Mouse (Mus musculus): ENCODE measurements around the gene Abcb10. TPM values are rescaled to one million over a fixed set of nuclear protein-coding genes. Genes with fewer than 3 reads are reported as not detected.
"Not testable (repeated sequence)": the region's sequence is repeated elsewhere in the genome, so short reads cannot be mapped to it uniquely, and the experiment has no call there.

Abcb10 gene
- 10 to 100 TPM; 19.2 to 20.0 TPM for total RNA-seq (2021)

DNA sequence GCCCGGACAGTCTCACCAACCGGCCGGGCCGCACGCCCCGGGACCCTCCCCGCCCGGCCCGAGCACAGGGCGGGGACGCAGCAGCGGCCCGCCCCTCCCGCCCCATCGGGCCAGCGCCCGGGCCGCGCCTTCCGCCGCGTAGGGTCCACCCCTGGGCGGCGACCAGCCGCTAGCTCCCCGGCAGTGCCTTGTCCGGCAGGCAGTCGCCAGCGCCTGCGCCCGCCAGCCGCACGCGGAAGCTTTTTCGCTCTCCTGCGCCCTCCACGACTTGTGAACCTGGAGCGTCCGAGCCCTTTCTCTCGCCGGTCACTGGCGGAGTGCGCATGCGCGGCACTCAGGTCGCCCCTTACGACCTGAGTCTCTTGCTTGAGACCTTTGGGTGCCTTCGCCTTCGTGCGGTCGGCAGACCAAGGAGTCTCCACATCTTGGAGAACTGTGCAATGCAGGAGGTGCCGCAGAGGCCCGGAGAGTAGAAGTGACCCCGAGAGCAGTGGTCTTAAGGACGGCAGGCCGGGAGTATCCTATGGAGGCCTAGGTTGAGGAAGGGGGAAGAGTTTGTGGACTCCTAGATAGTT lies at the start of gene Abcb10:
TSS of gene Abcb10 (minus strand) at position 297 of the 575 bp plus-strand sequence.
- DNase-seq (ENCODE audit: extremely low spot score in 1 of 2, low spot score in 1 of 2), result peak; percentile 65

DNA sequence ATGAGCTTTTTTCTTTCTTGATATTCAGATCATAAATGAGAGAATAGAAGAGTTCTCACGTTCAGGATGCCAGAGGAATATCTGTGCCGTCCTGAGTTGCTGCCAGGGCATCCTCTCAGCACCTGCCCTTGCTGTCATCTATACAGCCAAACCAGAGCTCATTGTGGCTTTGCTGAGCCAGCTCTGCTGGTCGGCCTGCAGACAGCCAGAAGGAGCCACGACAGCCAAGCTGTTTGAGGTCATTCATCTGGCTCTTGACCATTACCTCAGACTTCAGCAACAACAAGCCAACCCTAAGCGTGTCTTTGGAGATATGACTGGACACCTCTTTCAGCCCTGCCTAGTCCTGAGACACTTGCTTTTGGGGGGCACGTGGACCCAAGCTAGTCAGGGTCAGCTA lies 44.9 kb upstream of the Abcb10 start:
- no peak for DNase-seq (ENCODE audit: extremely low spot score in 1 of 2, low spot score in 1 of 2)

DNA sequence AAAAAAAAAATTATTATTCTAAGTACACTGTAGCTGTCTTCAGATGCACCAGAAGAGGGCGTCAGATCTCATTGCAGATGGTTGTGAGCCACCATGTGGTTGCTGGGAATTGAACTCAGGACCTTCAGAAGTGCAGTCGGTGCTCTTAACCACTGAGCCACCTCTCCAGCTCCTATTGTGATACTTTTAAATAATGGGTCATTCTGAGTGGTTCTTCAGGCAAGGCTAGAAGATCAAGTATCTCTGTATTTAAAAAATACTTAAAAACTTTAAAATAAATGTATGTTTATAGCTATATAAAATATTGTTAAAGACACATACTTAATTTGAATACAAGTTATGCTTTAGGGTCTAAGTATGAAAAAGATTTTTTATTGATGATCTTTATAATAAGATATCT lies 43.3 kb upstream of the Abcb10 start:
- not testable (repeated sequence) for DNase-seq (ENCODE audit: extremely low spot score in 1 of 2, low spot score in 1 of 2)

DNA sequence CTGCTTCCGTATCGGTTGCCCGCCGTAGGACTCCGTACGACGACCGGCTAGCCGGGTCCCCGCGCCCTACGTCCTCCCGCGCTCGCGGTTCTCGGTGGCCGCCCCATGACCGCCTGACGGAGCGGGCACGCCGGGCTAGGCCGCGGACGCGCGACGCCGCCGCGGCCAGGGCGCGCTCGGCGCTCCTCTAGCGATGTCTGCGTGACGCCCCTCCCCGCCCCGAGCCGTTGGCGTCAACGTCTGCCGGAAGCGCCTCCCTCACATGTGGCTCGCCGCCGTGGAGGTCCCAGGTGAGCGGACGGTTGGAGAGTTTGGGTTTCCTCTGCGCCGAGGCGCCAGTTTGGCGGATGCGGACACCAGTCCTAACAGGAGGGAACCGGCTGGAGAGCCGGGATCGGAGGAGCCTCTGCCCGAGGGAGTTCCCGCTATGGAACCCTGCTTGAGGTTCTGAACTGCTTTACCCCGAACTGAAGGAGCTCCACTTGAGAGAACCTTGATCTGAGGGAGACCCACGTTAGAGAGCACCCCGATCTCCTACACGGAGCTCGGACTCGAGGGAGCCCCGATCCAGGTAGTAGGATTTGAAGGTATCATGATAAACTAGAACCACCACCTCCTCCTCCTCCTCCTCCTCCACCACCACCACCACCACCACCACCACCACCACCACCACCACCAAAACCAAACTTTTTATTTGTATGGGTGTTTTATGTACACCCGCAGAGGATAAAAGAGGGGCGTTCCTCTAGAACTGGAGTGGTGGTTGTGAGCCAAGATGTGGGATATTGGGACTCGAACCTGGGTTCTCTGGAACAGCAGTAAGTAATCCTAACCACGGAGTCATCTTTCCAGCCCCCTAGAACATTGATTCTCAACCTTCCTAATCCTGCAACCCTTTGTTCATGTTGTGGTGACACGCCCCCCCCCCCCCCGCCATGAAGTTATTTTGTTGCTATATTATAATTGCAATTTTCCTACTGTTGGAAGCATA lies 38.6 kb upstream of the Abcb10 start, which contains the start of the genes Taf5l and Urb2:
TSS of gene Taf5l (minus strand) at position 161 of the 991 bp plus-strand sequence.
TSS of gene Urb2 (plus strand) at position 272 of the 991 bp plus-strand sequence.
- DNase-seq (ENCODE audit: extremely low spot score in 1 of 2, low spot score in 1 of 2), result peak; percentile 85 to 93

DNA sequence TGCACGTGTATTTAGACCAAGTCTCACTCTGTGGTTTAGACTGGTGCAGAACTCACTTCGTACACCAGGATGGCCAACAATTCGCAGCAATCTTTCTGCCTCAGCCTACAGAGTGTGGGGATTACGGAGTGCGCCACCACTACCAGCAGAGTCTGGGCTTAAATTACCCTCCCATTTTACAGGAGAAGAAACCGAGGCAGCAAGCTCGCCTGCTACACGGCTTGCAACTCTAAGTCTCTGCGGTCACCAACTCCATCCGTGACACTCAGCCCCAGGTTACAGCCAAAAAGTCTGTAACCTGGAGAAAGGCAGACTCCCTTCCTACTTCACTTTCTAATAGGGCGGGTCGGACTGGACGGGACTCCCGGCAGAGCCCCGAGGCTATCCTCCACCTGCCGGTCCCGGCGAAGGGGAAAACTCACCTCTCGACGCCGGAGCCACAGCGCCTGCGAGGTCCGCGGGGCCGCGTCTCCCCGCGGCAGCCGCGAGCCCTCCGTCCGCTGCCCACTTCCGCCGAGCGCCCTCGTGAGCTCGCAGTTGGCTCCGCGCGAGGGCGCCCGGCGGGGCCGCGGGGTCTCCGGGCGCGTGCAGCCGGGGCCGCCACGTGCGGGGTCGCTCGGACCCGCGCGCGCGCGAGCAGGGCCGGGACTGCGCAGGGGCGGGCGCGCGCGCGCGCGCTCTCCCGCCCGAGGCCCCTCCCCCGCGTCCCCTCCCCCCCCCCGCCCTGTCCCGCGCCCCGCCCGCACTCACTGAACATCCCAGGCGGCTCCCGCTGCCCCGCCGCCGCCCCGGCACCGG lies 37.7 kb upstream of the Abcb10 start:
- DNase-seq (ENCODE audit: extremely low spot score in 1 of 2, low spot score in 1 of 2), result peak in 1 of 2 experiments; percentile 21

DNA sequence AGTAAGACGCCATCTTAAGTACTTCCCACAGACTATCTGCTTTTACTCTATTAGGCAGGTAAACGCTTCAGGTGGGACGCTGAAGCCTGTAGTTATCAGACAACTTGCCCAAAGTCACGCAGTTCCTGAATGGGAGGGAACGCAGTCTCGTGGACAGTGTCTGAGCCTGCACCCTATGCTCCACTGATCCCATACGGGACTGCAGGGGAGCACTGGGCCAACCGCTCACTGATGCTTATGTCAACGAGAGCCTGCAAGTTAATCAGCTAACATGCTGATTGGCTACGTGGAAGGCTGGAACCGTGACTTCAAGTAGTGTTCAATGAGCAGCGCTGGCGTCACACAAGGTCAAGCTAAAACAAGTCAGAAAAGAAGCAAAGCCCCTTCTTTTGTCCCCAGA lies 36.9 kb upstream of the Abcb10 start:
- no peak for DNase-seq (ENCODE audit: extremely low spot score in 1 of 2, low spot score in 1 of 2)

DNA sequence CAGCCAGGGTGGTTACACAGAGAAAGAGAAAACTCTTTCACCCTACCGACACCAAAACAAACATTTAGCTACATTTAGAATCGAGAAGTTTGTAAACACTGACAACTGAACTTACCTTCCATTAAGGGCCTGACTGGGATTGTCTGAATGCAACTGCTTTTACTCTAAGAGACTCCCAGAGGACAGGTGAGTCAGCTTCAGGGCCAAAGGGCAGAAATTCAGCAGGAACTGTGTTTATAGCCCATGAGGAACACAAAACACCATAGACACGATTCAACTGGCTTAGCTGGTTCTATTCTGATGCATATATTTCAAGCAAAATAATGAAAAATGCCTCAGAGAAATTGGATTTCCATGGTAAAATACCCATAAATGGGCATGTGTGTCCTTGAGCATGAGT lies 31.8 kb upstream of the Abcb10 start:
- DNase-seq (ENCODE audit: extremely low spot score in 1 of 2, low spot score in 1 of 2), result no peak

DNA sequence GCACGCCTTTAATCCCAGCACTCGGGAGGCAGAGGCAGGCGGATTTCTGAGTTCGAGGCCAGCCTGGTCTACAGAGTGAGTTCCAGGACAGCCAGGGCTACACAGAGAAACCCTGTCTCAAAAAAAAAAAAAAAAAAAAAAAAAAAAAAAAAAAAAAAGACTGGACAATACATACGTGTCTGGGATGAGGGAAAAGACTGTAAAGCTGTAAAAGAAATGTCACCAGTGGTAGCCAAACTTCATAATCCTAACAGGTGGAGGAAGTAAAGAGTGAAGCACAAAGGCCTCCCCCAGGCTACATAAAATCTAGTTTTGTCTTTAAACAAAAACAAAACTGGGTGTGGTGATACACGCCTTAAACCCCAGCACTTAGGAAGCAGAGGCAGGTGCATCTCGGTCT lies 31.4 kb upstream of the Abcb10 start:
- not testable (repeated sequence) for DNase-seq (ENCODE audit: extremely low spot score in 1 of 2, low spot score in 1 of 2)

DNA sequence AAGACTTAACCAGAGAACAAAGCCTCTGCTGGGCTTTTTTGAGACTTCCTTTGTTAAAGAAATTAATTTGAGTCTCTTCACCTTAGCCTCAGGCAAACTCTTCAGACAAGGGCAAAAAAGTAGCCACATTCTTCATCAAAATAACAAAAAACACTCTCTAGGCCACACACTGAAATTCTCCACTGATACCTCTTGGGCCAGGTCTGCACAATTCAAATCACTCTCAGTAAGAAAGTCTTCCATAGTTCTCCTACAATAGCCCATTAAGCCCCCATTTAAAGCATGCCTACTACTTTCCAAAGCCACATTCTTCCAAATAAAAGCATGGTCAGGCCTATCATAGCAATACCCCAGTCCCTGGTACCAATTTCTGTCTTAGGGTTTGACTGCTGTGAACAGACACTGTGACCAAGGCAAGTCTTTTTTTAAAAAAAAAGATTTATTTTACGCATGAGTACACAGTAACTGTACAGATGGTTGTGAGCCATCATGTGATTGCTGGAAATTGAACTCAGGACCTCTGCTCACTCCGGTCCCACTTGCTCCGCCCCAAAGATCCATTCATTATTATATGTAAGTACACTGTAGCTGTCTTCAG lies 29.2 kb upstream of the Abcb10 start:
- no peak for DNase-seq (ENCODE audit: extremely low spot score in 1 of 2, low spot score in 1 of 2)

DNA sequence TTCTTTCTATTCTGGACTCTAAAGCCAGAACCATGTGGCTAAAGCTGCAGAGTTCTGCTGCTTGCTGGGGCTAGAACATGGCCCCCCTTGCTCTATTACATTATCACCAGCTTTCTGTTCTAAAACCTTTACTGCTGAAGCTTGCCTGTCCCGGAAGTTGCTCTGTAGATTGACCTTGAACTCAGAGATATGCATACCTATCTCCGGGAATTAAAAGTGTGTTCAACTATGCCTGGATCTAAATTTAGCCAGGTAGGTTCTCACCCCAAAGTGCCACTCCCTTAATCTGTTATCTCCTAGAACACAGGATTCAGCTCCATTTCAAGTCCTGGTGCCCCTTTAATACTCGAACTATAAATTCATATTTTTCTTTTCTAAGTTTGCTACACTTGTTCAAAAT lies 28.7 kb upstream of the Abcb10 start:
- DNase-seq (ENCODE audit: extremely low spot score in 1 of 2, low spot score in 1 of 2), result no peak

DNA sequence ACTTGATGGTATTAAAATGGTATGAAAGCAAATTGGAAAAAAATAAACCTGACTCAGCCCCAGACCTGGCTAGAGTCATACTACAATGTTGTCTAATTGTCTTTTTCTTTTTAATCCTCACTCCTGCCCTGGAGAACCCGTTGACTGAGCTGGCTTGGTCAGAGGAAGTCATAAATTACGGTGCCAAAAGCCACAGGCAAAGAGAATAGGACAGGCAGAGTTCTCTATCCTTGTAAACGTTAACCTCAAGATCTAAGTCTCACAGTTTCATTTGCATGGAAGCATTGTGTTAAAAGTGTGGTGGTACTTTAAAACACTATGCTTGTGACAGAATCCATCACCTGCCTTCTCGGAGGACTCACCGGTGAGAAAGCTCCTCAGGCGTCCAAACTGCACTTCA lies 24.9 kb upstream of the Abcb10 start:
- DNase-seq (ENCODE audit: extremely low spot score in 1 of 2, low spot score in 1 of 2), result no peak

DNA sequence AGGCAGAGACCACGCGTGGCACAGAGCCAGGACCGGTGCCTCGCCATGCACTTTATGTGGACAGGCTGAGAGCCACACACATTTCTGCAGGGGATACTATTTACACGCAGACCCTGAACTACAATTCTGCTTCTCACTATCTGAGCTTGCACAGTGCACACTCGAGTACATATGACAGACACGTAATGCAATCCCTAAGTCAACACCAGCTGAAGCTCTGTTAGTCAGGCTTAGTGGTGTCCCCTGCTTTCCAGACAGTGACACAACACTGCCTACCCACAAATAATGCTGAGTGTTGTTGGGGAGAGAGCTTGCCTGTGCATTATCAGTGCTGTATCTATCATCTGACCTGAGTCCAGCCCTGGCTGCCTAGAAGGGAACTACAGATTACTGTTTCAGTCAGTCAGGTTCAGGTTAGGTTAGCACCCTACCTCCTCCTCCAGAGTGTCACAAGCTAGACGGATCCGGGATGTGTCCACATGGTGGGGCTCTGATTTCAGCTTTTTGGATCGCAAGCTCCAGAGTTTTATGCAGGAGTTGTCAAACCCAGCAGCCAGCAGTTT lies 19.7 kb upstream of the Abcb10 start:
- no peak for DNase-seq (ENCODE audit: extremely low spot score in 1 of 2, low spot score in 1 of 2)

DNA sequence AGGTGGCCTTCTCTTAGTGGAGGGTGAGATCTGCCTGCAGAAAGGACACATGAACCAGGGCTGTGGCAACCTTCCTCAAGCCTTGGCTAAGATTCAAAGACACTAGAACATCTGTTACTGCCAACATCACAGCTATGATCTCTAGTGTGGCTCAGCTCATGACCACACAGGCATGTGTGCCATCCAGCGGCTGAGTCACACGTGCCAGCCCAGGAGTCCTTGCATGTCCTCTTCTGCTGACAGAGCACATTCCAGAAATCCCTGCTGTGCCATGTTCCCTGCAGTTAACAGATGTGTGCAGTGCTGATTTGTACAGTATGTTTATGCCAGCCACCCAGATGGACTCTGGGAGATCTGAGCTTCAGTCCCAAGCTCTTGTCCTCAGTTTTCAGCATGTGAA lies 16.6 kb upstream of the Abcb10 start:
- no peak for DNase-seq (ENCODE audit: extremely low spot score in 1 of 2, low spot score in 1 of 2)

DNA sequence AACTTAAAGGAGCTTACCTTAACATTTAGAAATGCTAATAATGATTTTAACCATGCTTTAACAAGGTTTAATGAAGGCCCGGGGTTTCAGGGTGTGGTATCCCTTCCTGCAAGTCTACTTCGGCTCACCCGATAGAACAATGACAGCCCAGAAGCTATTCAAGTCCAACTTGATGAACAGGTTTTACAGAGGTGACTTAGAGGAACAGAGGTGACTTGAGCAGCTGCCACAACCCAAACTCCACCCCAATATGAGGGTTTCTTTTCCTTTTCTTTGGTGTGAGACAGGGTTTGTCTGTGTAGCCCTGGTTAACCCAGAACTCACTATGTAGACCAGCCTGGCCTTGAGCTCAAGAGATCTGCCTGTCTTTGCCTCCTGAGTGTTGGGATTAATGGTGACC lies 11.1 kb upstream of the Abcb10 start:
- DNase-seq (ENCODE audit: extremely low spot score in 1 of 2, low spot score in 1 of 2), result no peak

DNA sequence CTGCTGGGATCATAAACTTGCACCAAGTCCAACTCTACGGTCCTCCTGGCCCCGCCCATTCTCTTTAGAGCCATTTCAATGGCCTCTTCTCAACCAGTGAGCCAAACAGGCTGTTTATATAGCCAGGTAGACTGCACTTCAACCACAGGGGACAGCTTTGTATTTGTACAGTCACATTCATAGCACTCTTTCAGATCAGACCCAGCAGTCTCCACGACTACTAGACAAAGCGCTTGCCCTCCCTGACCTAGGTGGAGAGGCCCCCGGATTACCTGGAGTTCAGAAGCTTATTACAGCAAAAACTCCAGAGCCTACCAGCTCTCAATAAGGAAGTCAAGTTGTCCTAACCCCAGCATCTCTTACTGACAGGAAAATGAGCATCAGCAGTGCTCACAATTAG lies 10.7 kb upstream of the Abcb10 start:
- DNase-seq (ENCODE audit: extremely low spot score in 1 of 2, low spot score in 1 of 2), result no peak

DNA sequence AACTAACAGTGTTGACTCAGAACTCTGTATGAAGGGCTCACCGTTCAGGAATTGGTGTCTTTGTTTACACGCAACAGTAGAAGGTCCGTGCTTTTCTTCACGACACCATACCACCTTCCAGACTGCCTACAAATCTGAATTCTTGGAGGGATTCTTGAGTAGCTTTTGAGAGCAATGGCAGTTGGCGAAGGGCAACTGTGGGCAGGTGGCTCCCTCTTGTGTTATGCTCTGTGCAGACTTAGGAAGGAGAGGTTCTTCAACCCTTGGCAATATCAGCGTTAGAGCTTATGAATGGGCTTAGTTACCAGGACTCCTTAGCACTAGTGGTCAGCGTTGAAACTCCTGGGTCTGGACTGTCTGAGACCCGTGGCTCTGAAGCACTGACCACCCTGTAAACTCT lies 9.7 kb upstream of the Abcb10 start:
- no peak for DNase-seq (ENCODE audit: extremely low spot score in 1 of 2, low spot score in 1 of 2)

DNA sequence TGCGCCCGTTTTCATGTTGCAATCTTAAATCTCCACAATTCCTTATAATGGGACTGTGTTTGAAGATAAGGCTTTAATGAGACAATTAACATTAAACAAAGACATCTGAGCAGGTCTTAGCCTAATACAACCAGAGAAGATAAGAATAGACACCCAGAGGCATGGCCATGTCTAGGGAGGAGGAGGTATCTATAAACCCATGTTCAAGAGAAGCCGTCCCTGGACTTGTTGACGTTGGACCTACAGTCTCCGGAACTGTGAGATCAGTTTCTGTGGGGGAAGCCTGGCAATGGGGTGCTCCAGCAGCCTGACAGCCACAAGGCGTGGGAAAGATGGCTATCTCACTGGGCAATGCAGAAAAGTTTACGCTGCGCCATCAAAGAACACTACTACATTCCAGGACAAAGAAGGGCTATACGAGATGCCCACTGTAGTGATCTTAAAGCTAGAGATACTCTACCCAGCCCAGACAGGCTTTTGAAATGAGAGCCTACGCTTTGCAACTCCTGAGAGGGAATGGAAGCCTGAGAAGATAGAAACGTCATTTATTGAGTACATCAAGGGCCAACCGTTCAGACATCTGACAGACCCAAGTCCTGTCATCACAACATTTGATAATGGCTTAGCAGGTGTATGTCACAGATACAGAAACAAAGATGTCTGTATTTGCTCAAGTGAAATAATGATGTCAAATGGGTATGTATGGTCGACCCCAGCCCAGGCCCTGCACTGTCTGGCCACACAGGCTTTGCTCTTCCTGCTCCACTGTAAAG lies 7.5 kb upstream of the Abcb10 start:
- no peak for DNase-seq (ENCODE audit: extremely low spot score in 1 of 2, low spot score in 1 of 2)

DNA sequence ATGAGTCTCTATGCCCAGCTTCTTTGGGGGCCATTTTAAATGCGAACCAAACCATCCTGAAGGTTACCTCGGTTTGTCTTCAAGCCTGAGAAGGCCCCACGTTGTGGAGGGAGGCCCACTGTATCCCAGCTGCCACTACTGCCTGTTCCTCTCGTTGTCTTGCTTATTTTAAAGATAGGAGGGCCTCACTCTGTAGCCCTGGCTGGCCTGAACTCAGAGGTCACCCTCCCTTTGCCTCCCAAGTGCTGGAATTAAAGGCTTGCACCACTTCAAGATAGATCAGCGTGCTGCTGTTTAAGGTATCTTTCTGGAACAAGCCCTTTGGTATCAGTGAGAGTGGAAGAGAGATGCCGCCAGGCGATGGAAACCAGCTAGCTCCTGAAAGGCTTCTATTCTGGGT lies 6.2 kb upstream of the Abcb10 start:
- no peak for DNase-seq (ENCODE audit: extremely low spot score in 1 of 2, low spot score in 1 of 2)

DNA sequence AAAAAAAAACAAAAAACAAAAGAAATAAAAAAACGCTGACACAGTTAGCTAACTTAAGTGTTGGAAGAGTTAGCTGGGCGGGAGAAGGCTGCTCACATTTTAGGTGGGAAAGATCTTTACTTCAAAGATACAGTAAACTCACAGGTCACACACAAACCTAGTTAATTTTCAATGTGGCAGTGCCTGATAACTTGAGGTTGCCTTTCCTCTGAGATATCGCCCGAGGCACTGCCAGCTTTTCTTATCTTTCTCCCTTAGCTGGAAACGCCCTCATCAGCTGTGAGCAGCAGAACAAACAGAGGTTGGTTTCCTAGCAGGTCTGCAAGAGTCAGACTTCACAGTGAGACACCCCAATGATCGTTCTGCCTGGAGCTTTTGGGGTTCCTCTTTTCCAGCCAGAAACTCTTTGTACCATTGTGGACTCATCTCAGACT lies 5.7 kb upstream of the Abcb10 start:
- DNase-seq (ENCODE audit: extremely low spot score in 1 of 2, low spot score in 1 of 2), result no peak
